Mouse (Mus musculus) liver, embryonic 14.5 days (tissue): Measurements from ENCODE around the gene Lrsam1.

Experiments used
- CTCF ChIP-seq: IDR thresholded peaks from 2 replicates; pipeline ENCODE4 v1.5.1; 2016; ENCODE audit warnings: antibody characterized with exemption, low read depth, control low read depth
- EP300 ChIP-seq: IDR thresholded peaks from 2 replicates; pipeline ENCODE4 v1.6.1; 2016; ENCODE audit warnings: antibody characterized with exemption, low read depth

GRCm38 (mm10) chr2:32985844-32986243 lies 24.4 kb upstream of the Lrsam1 start:
- TF ChIP-seq CTCF: no peak
- TF ChIP-seq EP300: no peak
